Mouse (Mus musculus) olfactory bulb, adult 2 months (tissue): ENCODE data around the gene Gtf2a1.

ENCODE experiments used
- CTCF ChIP-seq: fragments of 200-500 bp; IDR thresholded peaks from 2 replicates; pipeline ENCODE4 v1.5.1; 2012; ENCODE audit warnings: low read depth, mild to moderate bottlenecking, low read length, moderate library complexity; ENCODE audit not compliant: insufficient read depth
- POLR2A ChIP-seq: fragments of 200-500 bp; IDR thresholded peaks from 2 replicates; pipeline ENCODE4 v1.6.1; 2012; ENCODE audit warnings: mild to moderate bottlenecking, low read depth, low read length, moderate library complexity; ENCODE audit not compliant: insufficient read depth

- no peak for TF ChIP-seq POLR2A
- TF ChIP-seq CTCF: no peak
These were observed 40.8 kb downstream of the Gtf2a1 start for GRCm38 (mm10) chr12:91549471-91549870.
